Mouse (Mus musculus) lung, adult 18-20 months (tissue): ENCODE data around the gene Krtap24-1.
A peak's percentile ranks its signal among the peaks of the same experiment; 100 is the strongest.

Experiments
- DNase-seq, 2 experiments: peaks; one replicate each; pipeline ENCODE4 v3.0.0; 2022; ENCODE audit warnings: mixed read lengths in 2 of 2

Krtap24-1 gene

DNA sequence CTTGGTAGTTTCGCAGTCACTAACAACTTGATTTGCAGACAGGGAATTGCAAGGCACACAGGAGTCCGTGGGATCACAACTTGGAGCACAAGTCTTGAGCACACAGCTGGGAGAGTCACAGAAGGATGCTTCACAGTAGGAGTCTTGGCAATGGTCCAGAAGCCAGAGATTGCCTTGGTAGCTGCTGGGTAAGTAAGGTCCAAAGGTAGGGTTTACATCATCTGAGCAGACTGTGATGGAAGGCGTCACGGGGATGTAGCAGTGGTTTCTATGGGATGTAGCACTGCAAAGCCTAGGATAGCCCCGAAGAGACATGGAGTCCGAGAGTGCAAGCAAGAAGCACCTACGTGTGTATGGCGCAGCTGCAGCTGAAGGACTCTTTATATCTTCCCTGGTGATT is at the start of gene Krtap24-1:
Krtap24-1 (minus strand) TSS at position 358 of the 400 bp plus-strand sequence.
- DNase-seq: no peak

DNA sequence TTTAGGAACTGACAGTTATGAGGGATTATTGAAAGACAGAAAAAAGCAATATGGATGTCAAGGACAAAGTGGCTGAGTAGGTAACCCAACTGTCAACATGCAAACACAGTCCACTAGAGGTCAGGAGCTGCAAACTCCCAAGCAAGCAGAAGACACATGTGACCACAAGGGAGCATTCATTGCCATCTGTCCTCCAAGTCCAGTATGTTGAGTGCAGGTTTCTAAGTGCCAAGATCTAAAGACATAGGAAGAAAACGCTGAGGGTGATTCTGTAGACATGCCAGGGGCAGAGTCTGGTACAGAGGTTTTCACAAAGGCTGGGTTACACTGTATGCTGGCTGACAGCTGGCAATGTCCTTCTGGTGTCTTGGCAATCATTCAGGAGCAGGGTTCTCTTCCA is 45.3 kb upstream of the Krtap24-1 start:
- DNase-seq: no peak

DNA sequence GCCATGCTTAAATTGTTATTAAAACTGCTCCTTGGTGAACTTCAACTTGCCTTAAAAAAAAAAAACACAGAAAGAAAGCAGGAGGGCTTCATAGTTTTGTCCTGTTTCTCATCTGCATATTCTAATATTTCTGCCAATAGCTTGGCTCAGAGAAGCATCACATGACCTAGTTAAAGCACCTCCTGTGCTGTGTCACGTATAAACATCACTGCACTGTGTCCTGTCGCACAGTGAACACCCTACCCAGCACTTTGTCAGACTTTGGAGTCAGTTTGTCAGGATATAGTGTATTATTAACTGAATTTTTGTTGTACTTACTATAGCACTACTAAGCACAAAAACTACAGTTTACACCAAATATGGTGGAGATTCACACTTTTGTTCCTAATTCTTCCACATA is 39.9 kb upstream of the Krtap24-1 start:
- no peak for DNase-seq

DNA sequence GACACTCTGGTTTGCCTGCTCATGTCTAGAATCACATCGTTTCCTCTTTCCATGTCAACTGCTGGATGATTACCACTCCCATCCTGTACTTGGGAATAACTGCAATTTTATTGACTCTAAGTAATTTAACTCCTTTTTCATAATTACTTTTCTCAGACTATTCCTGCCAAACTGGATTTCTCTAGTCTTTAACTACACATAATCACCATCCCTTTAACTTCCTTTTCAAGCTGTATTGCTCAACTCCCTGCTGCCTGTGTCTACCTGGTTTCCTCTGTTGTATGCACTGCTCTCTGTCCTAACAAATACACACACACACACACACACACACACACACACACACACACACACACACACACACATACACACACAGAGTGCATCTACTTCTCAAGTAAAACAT is 39.0 kb upstream of the Krtap24-1 start:
- DNase-seq: no peak

DNA sequence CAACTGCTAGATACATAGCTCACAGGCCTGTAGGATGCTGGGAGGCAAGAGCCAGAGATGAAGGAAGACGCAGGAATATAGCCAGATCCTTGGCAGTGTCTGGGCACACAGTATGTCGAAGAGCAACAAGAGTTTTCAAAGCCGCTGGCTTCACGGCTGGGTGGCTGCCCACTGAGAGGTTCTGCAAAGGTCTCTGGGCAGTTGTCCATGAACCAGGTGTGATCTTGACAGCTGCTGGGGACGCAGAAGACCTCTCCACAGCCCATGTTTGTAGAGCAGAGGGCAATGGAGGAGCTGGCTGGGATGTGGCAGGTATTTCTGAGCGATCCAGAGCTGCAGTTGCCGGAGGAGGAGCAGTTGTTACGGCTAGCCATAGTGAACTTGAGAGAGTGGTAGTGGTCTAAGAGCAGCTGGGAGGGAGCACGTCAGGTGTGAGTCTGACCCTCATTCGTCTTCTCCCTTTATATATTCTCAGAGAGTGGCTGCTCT is 35.3 kb upstream of the Krtap24-1 start, which contains the start of gene Krtap26-1:
Krtap26-1 (minus strand) TSS at position 439 of the 489 bp plus-strand sequence.
- no peak for DNase-seq

DNA sequence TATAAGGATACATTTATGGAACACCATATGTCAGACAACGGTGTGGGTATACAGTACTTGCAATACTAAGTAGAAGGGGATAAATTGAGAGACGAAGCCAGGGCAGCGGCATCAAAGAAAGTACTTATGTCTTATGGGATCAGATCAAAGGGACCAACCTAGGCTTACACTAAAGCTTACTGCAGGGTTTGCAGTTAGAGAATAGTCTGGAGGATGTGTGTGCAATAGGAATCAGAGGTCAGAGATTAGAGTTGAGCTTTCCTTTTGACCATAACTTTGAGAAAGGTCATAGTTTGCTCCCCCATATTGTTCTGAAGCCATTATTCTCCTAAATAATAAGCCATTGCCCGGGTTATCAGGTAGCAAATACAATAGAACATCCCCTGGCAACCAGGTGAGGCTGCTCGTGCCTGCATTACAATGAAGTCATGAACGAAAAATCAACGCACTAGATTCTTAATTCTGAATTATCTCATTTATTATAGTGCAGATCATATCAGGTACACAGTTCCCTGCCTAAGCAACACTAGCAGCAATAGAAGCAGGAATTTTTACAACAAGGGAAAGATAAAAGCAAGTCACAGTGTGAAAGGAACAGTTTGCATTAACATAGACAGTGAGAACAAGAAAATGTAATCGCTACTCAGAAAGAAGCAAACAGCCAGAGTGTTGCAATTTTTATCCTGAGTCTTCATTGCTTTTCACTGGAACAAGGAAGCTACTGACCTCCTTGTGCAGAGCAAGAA is 34.5 kb upstream of the Krtap24-1 start:
- DNase-seq: no peak

DNA sequence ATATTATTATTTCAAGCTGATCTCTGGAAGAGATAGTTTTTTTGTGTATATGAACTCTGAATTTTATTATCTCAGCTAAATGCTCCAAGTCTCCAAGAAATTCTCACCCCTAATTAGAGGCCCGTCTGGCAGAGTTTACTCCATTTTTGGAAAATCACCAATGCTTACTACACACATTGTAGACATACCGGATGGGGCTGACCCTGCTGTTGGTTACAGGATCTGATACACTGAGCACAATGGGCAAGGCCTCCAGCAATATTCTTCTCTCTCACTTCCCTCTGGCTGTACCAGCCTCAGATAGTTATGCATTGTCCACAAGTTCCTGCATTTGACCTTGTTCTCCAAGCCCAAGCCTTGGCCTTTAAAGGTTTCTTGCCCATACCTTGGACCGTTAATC is 28.0 kb upstream of the Krtap24-1 start:
- DNase-seq: no peak

DNA sequence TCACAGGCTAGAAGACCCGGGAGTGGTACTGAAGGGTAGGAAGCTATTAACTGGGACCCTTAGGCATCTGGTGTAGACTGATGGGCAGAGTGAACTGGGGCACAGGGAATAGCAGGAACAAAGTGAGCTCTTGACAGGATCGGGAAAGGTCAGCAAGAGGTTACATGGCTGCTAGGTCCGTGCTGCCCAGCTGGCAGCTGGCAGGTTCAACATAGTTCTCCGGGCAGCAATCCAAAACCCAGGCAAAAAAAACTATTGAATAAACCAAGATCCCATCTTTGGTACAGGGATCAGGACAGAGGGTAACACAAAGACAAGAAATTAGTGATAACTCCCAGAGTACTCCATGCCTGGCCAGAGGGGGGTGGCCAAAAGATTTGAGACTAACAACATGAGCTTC is 23.1 kb upstream of the Krtap24-1 start:
- DNase-seq: no peak

DNA sequence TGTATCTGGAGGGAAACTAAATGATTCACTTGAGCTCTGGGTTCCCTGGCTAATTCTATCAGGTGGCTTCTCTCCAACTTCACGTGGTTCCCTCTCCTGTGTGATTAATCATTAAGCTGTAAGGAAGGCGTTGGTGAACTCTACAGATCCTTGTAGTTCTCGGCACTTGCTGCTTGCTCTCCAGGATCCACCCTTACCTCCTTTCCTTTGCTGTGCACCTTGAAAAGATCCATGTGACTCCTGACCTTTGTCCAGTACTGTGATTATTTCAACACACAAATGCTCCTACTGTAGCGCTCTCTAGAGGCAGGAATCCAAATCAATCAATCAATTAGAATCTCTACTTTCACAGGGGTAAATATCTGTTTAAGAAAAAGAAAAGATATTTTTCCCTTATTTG is 19.4 kb upstream of the Krtap24-1 start:
- DNase-seq: no peak

DNA sequence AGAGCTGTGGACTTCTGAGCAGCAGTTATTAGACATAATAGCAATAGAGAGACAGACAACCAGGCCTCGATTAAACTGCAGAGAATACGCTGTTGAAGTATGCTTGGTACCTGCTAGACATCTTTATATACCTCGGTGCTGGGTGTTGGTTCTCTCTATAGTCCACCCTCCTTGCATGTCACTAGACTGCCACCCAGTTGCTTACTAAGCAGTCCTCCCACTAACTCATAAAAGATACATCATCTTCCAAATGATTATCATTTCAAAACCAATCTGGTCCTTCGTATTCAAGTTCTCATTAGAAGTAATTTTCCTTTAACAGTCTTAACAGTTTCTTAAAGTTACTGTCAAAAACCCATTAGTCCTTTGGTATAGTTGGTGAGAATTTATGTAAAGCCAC is 15.5 kb upstream of the Krtap24-1 start, which contains the start of gene 2310079G19Rik:
2310079G19Rik (minus strand) TSS at position 101 of the 400 bp plus-strand sequence.
- no peak for DNase-seq

DNA sequence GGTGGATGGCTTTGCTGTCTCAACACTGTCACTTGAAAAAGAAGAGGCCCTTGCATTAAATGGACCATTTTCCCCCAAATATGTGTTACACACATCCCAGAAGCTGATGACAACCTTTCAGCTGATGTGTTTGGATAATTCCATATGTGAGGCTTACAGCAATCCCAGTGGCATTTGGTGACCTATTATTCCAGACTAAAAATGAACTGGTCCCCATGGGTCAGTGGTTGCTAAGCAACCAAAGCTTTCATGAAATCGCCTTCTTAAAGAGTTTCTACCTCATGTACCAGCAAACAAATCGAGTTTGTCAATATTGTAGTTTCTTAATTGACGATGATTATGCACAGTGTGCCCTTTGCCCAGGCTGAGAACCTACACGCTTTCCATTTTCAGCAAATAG is 633 bp upstream of the Krtap24-1 start:
- no peak for DNase-seq

DNA sequence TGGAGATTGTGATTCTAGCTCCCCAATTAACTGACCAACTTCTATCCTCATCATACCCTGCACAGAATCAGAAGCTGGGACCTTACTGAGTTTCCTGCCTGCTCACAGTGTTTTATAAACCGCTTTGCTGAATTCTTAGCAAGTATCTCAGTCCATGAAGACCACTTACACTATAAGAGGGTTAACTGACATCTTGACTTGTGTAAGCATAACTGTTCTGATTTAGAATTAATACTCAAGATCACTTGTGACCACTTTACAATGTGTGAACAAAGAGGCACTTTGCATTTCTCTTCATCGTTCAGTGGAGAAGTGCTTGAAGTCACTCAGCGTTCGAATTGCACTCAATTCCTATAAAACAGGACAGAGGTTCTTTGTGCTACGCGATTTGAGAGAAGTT is 7.5 kb downstream of the Krtap24-1 start:
- DNase-seq: no peak

DNA sequence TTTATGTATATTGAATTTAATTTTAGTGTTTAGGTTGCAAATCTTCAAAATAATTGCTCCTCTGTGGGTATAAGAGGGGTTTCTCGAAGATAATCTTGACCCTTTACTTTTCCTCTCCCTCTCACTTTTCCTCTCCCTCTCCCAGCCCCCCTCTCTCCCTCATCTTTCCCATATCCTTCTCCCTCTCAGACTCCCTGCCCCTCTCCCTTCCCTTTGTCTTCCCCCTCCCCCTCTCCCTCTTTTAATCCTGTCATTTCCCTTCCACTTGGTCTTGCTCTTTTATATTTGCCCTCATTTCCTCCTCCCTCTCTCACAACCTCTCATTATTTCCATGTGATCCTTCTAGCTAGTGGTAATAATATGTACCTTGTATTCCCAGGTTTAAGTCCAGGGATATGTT is 9.6 kb downstream of the Krtap24-1 start:
- no peak for DNase-seq

DNA sequence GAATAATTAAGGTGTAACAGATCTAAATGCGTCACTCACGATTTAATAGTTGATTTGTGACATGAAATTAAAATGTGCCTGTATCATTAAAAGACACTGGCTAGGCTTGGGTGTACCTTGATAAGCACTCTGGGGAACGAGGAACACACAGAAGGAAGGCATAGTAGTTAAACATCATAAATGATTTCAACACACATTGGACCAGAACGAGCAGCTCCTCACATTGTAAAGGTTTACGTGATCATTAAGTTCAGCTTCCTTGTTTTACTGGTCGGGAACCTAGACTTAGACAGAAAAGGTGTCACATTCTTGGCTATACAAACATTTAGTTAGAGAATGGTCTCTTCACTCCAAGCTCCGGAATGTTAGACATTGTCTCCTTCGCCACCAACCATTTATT is 11.8 kb downstream of the Krtap24-1 start:
- DNase-seq: no peak

DNA sequence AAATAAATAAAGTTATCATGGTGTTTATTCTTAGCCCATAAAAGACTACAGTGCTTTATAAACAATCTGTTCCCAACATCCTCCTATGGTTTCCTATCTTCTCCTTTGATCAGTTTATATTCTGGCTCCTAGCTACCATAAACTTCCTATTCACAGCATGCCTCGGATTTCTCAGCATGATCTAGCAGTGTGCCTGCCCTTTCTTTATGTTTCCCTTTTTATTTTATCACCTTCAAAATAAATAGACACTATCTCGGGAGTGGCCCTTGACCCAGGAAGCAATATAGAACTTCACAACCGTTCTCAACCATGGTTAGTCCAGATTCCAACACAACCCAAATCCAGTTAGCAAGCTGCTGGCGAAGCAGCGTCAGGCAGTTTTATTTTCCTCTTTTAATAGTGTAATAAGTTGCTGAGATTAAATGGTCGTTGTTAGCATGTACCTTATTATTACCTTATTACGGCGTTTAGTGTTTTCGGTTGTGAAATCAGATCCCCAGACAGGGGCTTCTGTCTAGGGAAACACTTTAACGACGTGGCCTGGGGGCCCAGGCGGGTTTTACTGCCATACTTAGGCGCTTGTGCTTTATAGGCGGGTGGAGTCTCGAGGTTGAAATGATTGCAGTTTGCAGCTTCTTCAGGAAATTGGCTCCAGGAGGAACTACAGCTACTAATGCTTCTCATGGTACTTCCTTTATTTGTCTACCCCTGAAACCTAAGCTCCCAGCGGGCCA is 12.4 kb downstream of the Krtap24-1 start:
- DNase-seq: no peak

DNA sequence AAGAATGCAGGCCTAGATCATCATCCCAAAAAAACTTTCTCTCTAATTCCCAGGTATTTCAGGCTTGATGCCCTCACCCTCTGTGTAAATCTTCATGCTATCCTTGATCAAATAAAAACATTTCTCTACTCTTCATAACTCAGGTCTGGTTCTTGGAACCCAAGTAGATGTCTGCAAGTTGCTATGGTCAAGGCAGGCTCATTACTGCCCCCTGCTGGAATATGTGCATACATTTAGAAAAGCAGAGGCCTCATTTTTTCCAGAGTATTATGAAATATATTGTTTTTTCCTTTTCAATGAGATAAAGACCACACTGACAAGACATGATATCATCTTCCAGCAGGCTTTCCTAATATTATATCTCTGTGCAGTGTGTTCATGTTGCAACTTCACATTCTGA is 19.3 kb downstream of the Krtap24-1 start:
- DNase-seq: peak in 1 of 2 experiments; percentile 12

DNA sequence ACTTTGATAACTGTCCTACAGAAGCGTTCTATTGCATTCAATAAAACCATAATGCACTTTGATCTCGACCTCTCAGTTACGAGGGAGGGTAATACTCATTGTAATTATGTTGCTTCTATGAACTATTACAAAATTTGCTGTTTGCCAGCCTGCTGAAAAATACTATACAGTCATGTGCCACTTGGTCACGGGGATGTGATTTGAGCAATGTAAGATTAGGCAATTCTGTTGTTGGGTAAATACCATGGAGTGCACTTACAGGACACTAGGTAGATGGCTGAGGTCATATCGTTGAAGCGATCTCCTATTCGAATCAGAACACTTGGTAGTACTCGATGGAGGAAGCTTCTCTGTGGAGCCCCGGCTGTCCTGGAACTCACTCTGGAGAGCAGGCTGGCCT is 28.7 kb downstream of the Krtap24-1 start:
- DNase-seq: no peak

DNA sequence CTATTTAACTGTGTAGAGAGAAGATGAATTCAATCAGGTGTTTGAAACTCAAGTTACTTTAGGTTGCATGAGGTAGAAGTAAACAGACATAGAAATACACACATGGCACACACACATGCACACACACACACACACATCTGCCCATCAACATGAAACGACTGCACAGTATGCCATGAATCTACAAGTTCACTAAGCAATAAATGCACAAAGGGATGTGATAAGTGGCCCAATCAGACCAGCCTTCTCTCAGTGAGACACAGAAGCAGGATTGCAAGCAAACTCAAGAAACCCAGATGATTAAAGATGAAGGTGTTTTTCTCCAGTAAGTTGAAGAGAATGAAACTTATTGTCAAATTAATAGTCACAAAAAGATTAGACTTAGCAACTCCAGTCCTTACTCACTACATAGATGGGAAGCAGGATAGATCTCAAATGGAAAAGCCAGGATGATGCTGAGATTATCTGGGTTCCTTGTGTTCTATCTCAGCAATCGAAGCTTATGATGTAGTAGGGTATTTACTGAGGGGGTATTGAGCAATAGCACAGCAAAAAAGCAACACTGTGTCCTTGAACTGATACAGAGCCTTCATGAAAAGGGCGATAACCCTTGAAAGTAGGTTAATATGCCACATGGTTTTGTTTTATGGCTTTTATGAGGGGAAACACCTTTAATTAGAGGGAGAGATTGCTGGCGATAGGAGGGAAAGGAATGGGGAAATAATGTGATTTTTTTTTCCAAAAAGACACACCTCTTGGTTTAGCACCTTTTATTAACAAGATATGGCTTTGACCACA is 36.0 kb downstream of the Krtap24-1 start:
- no peak for DNase-seq

DNA sequence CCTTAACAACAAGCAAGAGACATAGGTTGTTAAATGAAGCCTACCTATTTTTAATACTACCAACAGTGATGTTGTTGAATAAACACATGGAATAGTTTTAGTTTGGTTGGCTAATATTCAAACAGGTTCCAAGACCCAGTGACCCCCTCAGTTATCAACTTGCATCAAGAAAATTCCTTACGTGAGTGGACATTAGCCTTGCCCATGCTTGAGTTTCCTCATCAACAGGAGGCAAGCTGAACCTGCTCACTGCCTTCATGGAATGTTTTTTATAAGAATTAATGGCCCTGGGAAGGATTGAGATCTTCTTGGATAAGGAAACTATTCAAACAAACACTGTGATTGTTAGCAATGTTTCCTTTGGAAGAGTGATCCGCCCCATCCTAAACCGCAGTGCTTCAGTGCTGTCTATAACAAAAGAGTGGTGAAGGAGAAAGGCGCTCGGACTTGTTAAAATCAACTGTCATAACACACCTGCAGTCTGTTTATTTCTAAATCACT is 39.1 kb downstream of the Krtap24-1 start:
- DNase-seq: no peak

DNA sequence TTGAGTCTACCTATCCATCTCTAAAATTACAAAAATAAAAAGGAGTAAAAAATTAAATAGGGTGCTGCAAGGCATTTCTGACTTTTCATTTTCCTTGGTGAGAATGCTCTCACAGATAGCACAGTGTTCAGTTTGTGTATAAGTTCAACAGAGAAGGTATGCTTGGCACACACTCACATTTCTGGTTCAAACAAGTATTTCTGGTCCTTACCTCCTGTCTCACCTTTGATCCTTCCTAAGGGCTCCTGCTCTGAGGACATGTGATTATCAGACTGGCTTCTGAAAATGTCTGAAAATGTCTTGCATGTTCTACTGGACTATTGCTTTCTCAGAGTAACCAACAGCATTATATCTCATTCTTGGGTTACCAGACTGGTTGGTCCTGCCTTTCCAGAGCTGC is 41.9 kb downstream of the Krtap24-1 start:
- no peak for DNase-seq

DNA sequence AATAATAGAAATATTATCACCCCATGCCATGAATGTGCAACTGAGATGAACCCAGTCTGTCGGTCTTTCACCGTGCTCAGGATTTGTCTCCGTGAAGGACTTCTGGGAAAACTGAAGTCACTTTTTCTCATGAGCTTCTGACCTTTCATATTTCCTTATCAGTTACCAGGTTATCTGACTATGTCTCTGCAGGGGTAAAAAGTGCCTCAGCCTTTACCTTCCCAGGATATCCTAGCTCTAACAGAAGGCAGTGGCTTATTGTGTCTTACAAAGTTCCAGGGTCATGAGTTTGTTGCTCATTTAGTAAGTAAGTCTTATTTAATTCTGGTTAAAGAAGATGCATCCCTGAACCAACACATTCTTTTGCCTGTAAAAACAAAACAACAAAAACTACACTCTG is 42.3 kb downstream of the Krtap24-1 start:
- DNase-seq: no peak

DNA sequence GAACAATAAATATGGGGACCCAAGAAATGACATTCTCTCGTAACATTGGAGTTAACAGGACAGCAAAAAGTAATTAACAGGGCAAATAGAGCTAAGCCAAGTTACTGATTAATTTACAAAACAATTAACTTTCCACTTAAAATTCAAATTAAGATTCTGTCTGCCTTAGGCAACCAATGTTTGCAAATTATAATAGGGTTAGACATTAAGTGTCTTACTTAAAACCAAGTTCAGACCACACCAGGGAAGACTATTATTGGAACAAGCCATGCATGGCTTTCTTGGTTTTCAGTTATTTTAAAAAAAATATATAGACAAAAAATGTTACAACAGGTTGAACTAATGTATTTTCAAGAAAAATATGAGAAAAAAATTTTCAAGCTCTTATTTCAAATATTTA is 43.0 kb downstream of the Krtap24-1 start:
- no peak for DNase-seq
